Mouse (Mus musculus) embryonic fibroblast, embryonic 13.5 days (primary cell): ENCODE measurements around the gene Coro1a. TPM values are rescaled to one million over a fixed set of nuclear protein-coding genes. Genes with fewer than 3 reads are reported as not detected.
"Not testable (repeated sequence)": the region's sequence is repeated elsewhere in the genome, so short reads cannot be mapped to it uniquely, and the experiment has no call there.

Source experiments
- H3K27ac ChIP-seq: 2 replicates; pipeline ENCODE4 v1.5.1; 2012; ENCODE audit warnings: low read length, control low read depth, inconsistent platforms; ENCODE audit not compliant: insufficient read depth
- H3K4me1 ChIP-seq: 2 replicates; pipeline ENCODE4 v1.6.1; 2011; ENCODE audit warnings: low read length; ENCODE audit not compliant: control insufficient read depth, insufficient read depth
- H3K4me3 ChIP-seq: 2 replicates; pipeline ENCODE4 v1.5.1; 2011; ENCODE audit warnings: mild to moderate bottlenecking, control low read depth, low read length; ENCODE audit not compliant: insufficient read depth
- CTCF ChIP-seq: IDR thresholded peaks from 2 replicates; pipeline ENCODE4 v1.5.1; 2011; ENCODE audit warnings: mild to moderate bottlenecking, control low read depth, low read length, moderate library complexity, borderline replicate concordance; ENCODE audit not compliant: insufficient read depth
- POLR2A ChIP-seq: IDR thresholded peaks from 2 replicates; pipeline ENCODE4 v1.6.1; 2011; ENCODE audit warnings: low read depth, mild to moderate bottlenecking, control low read depth, low read length, moderate library complexity
- polyA plus RNA-seq: library from polyadenylated mRNA; stranded (reverse); fragments of >200 nt; gene quantifications from 2 replicates; pipeline ENCODE4 v1.2.4, GENCODE M21; 2011; ENCODE audit warnings: low read depth; ENCODE audit not compliant: missing spikeins, insufficient read length

The Coro1a gene
- polyA plus RNA-seq, 1 experiment: 6.5 TPM

GRCm38 (mm10) chr7:126689021-126689420, 18.6 kb downstream of the Coro1a start:
- Histone ChIP-seq H3K27ac (no peak overlapping the region), H3K4me1 (no peaks in the 10 kb centered on the region), H3K4me3 (no peak overlapping the region)
- TF ChIP-seq POLR2A (no peak), CTCF (no peak)

- not testable (repeated sequence) for H3K4me1 ChIP-seq, H3K27ac ChIP-seq, H3K4me3 ChIP-seq
Observed at GRCm38 (mm10) chr7:126688156-126688555, 19.4 kb downstream of the Coro1a start.

DNA sequence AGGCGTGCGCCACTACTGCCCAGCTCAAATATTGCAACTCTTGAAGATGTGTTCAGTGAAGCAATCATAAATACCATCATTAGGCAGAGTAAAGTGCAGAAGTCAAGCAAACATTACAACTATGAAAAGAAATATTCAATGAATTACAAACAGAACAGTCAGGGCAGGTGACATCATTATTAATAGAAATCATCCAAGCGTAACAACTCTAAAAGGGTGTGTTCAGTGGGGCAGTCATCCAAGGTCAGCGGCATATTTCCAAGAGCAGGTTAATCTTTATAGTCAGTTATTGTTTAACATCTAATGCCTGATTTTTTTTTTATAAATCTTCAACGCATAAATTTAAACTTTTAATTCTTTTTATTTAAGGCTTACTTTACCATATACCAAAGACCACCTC, 26.4 kb downstream of the Coro1a start:
- Histone ChIP-seq H3K4me1 (no peaks in the 10 kb centered on the region), H3K4me3 (no peak overlapping the region), H3K27ac (no peak overlapping the region)
- TF ChIP-seq CTCF (no peak), POLR2A (no peak)

- Histone ChIP-seq H3K4me3 (no peak overlapping the region), H3K27ac (no peak overlapping the region), H3K4me1 (no peaks in the 10 kb centered on the region)
- TF ChIP-seq POLR2A: no peak
- no peak for TF ChIP-seq CTCF
Observed at GRCm38 (mm10) chr7:126679683-126680082, 27.9 kb downstream of the Coro1a start.

- no peak overlapping the region for H3K27ac ChIP-seq
- no peaks in the 10 kb centered on the region for H3K4me1 ChIP-seq
- no peak overlapping the region for H3K4me3 ChIP-seq
- TF ChIP-seq POLR2A (no peak), CTCF (no peak)
Observed at GRCm38 (mm10) chr7:126678545-126679341, 28.8 kb downstream of the Coro1a start.

DNA sequence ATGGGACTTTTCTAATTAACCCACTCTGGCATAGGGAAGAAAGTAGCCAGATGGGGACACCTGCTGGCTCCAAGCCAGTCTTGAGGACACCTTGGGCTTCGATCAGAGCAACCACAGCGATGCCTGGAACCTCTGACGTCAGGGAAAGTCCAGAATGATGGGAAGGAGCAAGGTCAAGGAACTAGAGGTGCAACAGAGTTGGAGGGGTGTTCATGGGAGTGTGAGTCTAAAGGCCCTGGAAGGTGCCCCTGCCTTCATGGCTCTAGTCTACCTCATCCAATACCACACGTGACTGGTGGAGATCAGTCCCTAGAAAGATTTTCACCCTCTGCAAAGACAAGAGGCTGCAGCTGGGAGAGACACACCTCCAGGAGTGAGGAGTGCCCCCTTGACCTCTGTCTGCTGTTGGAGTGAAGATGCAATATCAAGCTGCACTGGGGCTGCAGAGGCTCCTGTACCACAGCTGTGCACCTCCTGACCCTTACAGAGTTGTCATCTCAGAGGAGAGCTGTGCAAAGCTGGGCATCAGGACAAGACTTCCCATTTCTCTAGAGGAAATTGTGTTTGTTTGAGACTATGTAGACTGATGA, 30.9 kb downstream of the Coro1a start:
- TF ChIP-seq CTCF: no peak
- no peak for TF ChIP-seq POLR2A
- H3K4me1 ChIP-seq: no peaks in the 10 kb centered on the region
- no peak overlapping the region for H3K4me3 ChIP-seq
- H3K27ac ChIP-seq: no peak overlapping the region

DNA sequence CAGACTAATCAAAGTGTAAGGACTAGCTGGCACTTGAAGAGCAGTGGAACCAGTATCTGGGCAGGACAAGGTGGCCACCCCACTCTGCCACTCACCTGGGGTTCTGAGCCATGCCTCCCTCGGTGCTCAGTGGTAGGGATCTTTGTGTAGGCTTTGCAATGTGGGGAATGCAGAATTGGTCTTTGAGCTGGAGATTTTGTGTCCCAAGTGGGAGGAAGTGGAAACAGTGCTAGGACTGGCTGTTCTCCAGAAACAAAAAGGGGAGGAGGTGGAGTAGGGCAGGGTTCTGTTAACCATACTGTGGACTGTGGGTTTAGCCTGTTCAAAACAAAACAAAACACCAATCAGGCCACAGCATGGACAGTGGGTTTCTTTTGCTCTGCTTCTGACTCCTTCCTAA, 31.4 kb downstream of the Coro1a start, which contains the start of gene Sult1a1:
Gene Sult1a1, minus strand, starts transcription at position 226 of the 400 bp plus-strand sequence.
- Histone ChIP-seq H3K4me1 (no peaks in the 10 kb centered on the region), H3K27ac (no peak within 1 kb of the TSS), H3K4me3 (no peak within 1 kb of the TSS)
- TF ChIP-seq POLR2A (no peak), CTCF (no peak)

- TF ChIP-seq CTCF (no peak), POLR2A (no peak)
- Histone ChIP-seq H3K4me3 (no peak overlapping the region), H3K4me1 (no peaks in the 10 kb centered on the region), H3K27ac (no peak overlapping the region)
Observed at GRCm38 (mm10) chr7:126675104-126675503, 32.5 kb downstream of the Coro1a start.

GRCm38 (mm10) chr7:126672111-126672510, 35.5 kb downstream of the Coro1a start:
- TF ChIP-seq POLR2A (no peak), CTCF (no peak)
- Histone ChIP-seq H3K4me1 (no peaks in the 10 kb centered on the region), H3K4me3 (no peak overlapping the region), H3K27ac (no peak overlapping the region)

DNA sequence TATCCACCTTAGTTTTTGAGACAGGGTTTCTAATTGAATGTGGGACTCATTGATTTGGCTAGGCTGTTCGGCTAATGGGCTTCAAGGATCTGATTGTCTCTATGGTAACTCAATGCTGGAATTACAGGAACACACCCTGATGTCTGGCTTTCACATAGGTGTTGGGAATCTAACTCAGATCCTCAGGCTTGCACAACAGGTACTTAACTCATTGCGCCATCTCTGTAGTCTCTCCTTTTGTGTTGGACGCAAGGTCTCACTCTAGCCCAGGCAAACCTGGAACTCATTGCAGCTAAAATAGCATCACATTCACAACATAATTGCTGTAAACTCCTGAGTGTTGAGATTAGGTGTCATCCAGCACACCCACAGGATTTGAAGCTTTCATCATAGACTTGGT, 37.4 kb downstream of the Coro1a start:
- Histone ChIP-seq H3K27ac (no peak overlapping the region), H3K4me3 (no peak overlapping the region), H3K4me1 (no peaks in the 10 kb centered on the region)
- TF ChIP-seq CTCF (no peak), POLR2A (no peak)
